Mouse (Mus musculus) liver, embryonic 14.5 days (tissue): ENCODE data around the gene Txn1. TPM values are rescaled to one million over a fixed set of nuclear protein-coding genes. Genes with fewer than 3 reads are reported as not detected.

Experiments
- ATAC-seq: fragments of 200-750 bp; cut with Nextera tagmentation; 2 replicates; pipeline ENCODE4 v1.8.0; 2017; ENCODE audit warnings: moderate number of reproducible peaks, mild to moderate bottlenecking, moderate library complexity; ENCODE audit not compliant: insufficient read depth
- DNase-seq, 3 experiments: peaks; one replicate each; pipeline ENCODE4 v3.0.0-alpha.2; 2012 to 2013; ENCODE audit warnings: low read depth in 3 of 3, low spot score in 3 of 3
- H3K27ac ChIP-seq: fragments of 300-500 bp; sonication (generic); 2 replicates; pipeline ENCODE4 v1.5.1; 2014; ENCODE audit warnings: moderate library complexity, mild to moderate bottlenecking, control low read depth, inconsistent platforms
- H3K27me3 ChIP-seq: fragments of 300-500 bp; sonication (generic); 2 replicates; pipeline ENCODE4 v1.6.1; 2014; ENCODE audit warnings: mild to moderate bottlenecking, low read length, moderate library complexity; ENCODE audit not compliant: control insufficient read depth, insufficient read depth
- H3K36me3 ChIP-seq: fragments of 300-500 bp; sonication (generic); replicated peaks from 2 replicates; pipeline ENCODE4 v1.6.1; 2014; ENCODE audit warnings: low read depth; ENCODE audit not compliant: control insufficient read depth, insufficient read depth
- H3K4me1 ChIP-seq, 2 experiments: fragments of 200-500 bp in 1 of 2; fragments of 300-500 bp in 1 of 2; sonication (generic) in 1 of 2; replicated peaks; 2 replicates each; pipeline ENCODE4 v1.6.1; 2012 to 2014; ENCODE audit warnings: antibody characterized with exemption in 1 of 2, inconsistent platforms in 1 of 2, low read length in 1 of 2; ENCODE audit not compliant: control insufficient read depth in 2 of 2, insufficient read depth in 2 of 2
- H3K4me2 ChIP-seq: fragments of 300-500 bp; sonication (generic); 2 replicates; pipeline ENCODE4 v1.6.1; 2014; ENCODE audit warnings: low read depth, mild to moderate bottlenecking, control low read depth, moderate library complexity
- H3K4me3 ChIP-seq, 2 experiments: fragments of 200-500 bp in 1 of 2; fragments of 300-500 bp in 1 of 2; sonication (generic) in 1 of 2; 2 replicates each; pipeline ENCODE4 v1.5.1; 2012 to 2014; ENCODE audit warnings: low read depth in 2 of 2, low read length in 2 of 2, mild to moderate bottlenecking in 2 of 2, control low read depth in 1 of 2, inconsistent platforms in 1 of 2, moderate library complexity in 1 of 2; ENCODE audit not compliant: insufficient read depth in 1 of 2
- H3K9ac ChIP-seq: fragments of 300-500 bp; sonication (generic); replicated peaks from 2 replicates; pipeline ENCODE4 v1.6.1; 2014; ENCODE audit warnings: mild to moderate bottlenecking, control low read depth, moderate library complexity
- H3K9me3 ChIP-seq: fragments of 300-500 bp; sonication (generic); 2 replicates; pipeline ENCODE4 v1.6.1; 2016; ENCODE audit warnings: low read length, mixed read lengths; ENCODE audit not compliant: control insufficient read depth
- CTCF ChIP-seq: IDR thresholded peaks from 2 replicates; pipeline ENCODE4 v1.5.1; 2016; ENCODE audit warnings: antibody characterized with exemption, low read depth, control low read depth
- EP300 ChIP-seq: IDR thresholded peaks from 2 replicates; pipeline ENCODE4 v1.6.1; 2016; ENCODE audit warnings: antibody characterized with exemption, low read depth
- WGBS: fragments of 180-500 bp; shearing (Covaris S2); extraction: QIAGEN DNeasy Blood & Tissue Kit; methylation state at CpG from one replicate; pipeline ENCODE4 v1.1.7; 2014; ENCODE audit not compliant: insufficient replicate concordance; 5-methylcytosine and 5-hydroxymethylcytosine counted together
- polyA plus RNA-seq, 2 experiments: library from polyadenylated mRNA; depleted of rRNA in 1 of 2; stranded (reverse) in 1 of 2; unstranded in 1 of 2; fragments of >200 nt; fragmentation: Nextera tagmentation in 1 of 2; extraction: Ambion mirVana in 1 of 2; gene quantifications; 2 replicates each; pipeline versions ENCODE4 v1.2.1 to v1.2.3; 2012 to 2014

The Txn1 gene
- polyA plus RNA-seq, 2 experiments = 165 to 254 TPM

GRCm38 (mm10) chr4:57973592-57974268 is 17.5 kb upstream of the Txn1 start:
- TF ChIP-seq EP300 (no peak), CTCF (no peak)
- Histone ChIP-seq H3K9ac (no peak overlapping the region), H3K4me2 (no peak overlapping the region), H3K4me1 (no peaks in the 10 kb centered on the region), H3K36me3 (no peaks in the 10 kb centered on the region), H3K27ac (no peak overlapping the region), H3K27me3 (no peaks in the 10 kb centered on the region), H3K9me3 (no peaks in the 10 kb centered on the region), H3K4me3 (no peak overlapping the region)
- 48% methylated on average over 6 of the region's 6 CpGs for WGBS
- ATAC-seq (no peak), DNase-seq (no peak)

- H3K9me3 ChIP-seq = no peaks in the 10 kb centered on the region
- H3K4me3 ChIP-seq = no peak overlapping the region
- H3K36me3 ChIP-seq = no peaks in the 10 kb centered on the region
- no peak overlapping the region for H3K4me2 ChIP-seq
- no peak overlapping the region for H3K27ac ChIP-seq
- ATAC-seq = no peak
- TF ChIP-seq CTCF (no peak), EP300 (no peak)
- no peak overlapping the region for H3K9ac ChIP-seq
- H3K27me3 ChIP-seq = no peaks in the 10 kb centered on the region
- H3K4me1 ChIP-seq = no peaks in the 10 kb centered on the region
- DNase-seq = no peak
Measured at GRCm38 (mm10) chr4:57970285-57970684, 14.1 kb upstream of the Txn1 start.

- Histone ChIP-seq H3K4me2 (no peak overlapping the region), H3K4me1 (no peaks in the 10 kb centered on the region), H3K27ac (no peak overlapping the region), H3K9ac (no peak overlapping the region), H3K36me3 (no peaks in the 10 kb centered on the region), H3K27me3 (no peaks in the 10 kb centered on the region), H3K9me3 (no peaks in the 10 kb centered on the region), H3K4me3 (no peak overlapping the region)
- TF ChIP-seq CTCF (no peak), EP300 (no peak)
- WGBS = 49% methylated on average over 3 of the region's 3 CpGs
- no peak for ATAC-seq
- no peak for DNase-seq
Measured at GRCm38 (mm10) chr4:57967195-57967594, 11.0 kb upstream of the Txn1 start.

- DNase-seq = no peak
- WGBS = 70% methylated on average over 4 of the region's 4 CpGs
- Histone ChIP-seq H3K27me3 (no peaks in the 10 kb centered on the region), H3K4me1 (no peaks in the 10 kb centered on the region), H3K4me2 (no peak overlapping the region), H3K4me3 (no peak overlapping the region), H3K36me3 (no peaks in the 10 kb centered on the region), H3K27ac (no peak overlapping the region), H3K9me3 (no peaks in the 10 kb centered on the region), H3K9ac (no peak overlapping the region)
- ATAC-seq = no peak
- no peak for TF ChIP-seq EP300
- TF ChIP-seq CTCF = no peak
Measured at GRCm38 (mm10) chr4:57965516-57965915, 9.3 kb upstream of the Txn1 start.

- TF ChIP-seq CTCF = no peak
- no peak for TF ChIP-seq EP300
- Histone ChIP-seq H3K9ac (no peak overlapping the region), H3K4me2 (no peak overlapping the region), H3K4me3 (no peak overlapping the region), H3K27ac (no peak overlapping the region), H3K36me3 (no peaks in the 10 kb centered on the region), H3K4me1 (no peaks in the 10 kb centered on the region), H3K9me3 (no peaks in the 10 kb centered on the region), H3K27me3 (no peaks in the 10 kb centered on the region)
- ATAC-seq (no peak), DNase-seq (no peak)
- 37% methylated on average over 1 of the region's 1 CpGs for WGBS
Measured at GRCm38 (mm10) chr4:57964143-57964542, 7.9 kb upstream of the Txn1 start.
